Mouse (Mus musculus): ENCODE results near the gene Ubtd1.
"Not testable (repeated sequence)": the region's sequence is repeated elsewhere in the genome, so short reads cannot be mapped to it uniquely, and the experiment has no call there.

Gene Ubtd1

GRCm38 (mm10) chr19:42071886-42072608 is 90.5 kb downstream of the Ubtd1 start:
- DNase-seq: no peak

- DNase-seq: no peak
Observed at GRCm38 (mm10) chr19:42072802-42073201, 91.2 kb downstream of the Ubtd1 start.

- no peak for DNase-seq
Observed at GRCm38 (mm10) chr19:42075051-42075450, 93.5 kb downstream of the Ubtd1 start.

GRCm38 (mm10) chr19:42075992-42076391 is 94.4 kb downstream of the Ubtd1 start:
- no peak for DNase-seq

- no peak for DNase-seq
Observed at GRCm38 (mm10) chr19:42078566-42078965, 97.0 kb downstream of the Ubtd1 start.

GRCm38 (mm10) chr19:42079006-42079405 is 97.4 kb downstream of the Ubtd1 start:
- no peak for DNase-seq

- DNase-seq: no peak
Observed at GRCm38 (mm10) chr19:42079950-42080349, 98.4 kb downstream of the Ubtd1 start.

GRCm38 (mm10) chr19:42080469-42080868 is 98.9 kb downstream of the Ubtd1 start:
- DNase-seq: no peak

- DNase-seq: not testable (repeated sequence)
Observed at GRCm38 (mm10) chr19:42081613-42082012, 100.0 kb downstream of the Ubtd1 start.

Measured in cerebellum, adult 9-10 months (tissue).